Mouse (Mus musculus) left cerebral cortex, postnatal 14 days (tissue): ENCODE measurements at regions not wholly inside any gene's neighbourhood (a gene's known extent, or its start where the extent isn't known, plus 50 kb on each side); places are given as distances from the start of the nearest gene placed in this dataset.
A peak's percentile ranks its signal among the peaks of the same experiment; 100 is the strongest.

ENCODE experiments used
- DNase-seq, 2 experiments: peaks; one replicate each; pipeline ENCODE4 v3.0.0; 2021 to 2022; ENCODE audit warnings: low spot score in 2 of 2, mixed read lengths in 1 of 2
- intact Hi-C: fragments of 180-260 bp; cut with DNase I; formaldehyde crosslinking; loops from one replicate; pipeline ENCODE4 v1.15.1; 2025

DNA sequence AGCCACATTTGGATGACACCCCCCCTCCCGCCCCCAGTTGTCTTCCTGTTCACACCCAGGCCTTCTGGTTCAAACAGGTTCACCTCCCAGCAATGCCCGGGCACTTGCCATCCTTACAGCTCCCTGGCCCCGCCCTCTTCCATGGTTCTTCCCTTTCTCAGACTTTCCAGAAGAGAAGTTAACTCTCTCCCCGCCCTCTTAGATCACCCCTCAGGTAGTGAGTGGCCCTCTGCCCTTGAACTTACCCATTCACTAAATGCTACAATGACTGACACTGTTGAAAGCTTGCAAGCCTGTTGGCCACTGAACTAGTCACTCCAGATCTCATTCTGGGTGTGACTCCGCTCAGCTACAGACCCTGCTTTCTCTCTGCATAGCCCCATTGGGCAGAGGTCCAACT, 99.1 kb downstream of the Btc start:
- DNase-seq, result no peak
- intact Hi-C loops, result loop anchor here (10.0 kb wide), 1 partner anchor 641 kb away; no protein-coding TSS in a partner anchor

DNA sequence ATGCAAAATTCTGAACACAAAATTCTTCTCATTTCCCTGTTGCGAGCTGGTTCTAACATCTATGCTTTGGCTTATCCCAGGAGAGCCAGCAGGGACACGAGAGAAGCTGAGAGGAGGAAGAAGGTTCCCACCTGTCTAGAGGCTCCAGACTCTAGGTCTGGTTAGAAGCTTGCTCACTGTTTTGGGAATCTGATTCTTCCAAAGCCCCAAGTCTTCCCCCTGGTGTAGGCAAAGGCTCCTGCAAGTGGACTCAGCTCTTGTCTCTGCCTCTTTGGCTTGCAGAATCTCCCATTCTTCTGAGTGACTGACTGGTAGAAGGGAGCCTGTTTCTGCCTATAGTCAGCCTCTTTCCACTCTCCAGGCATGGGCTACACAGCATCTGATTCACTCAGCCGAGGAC, 95.8 kb downstream of the Btc start:
- DNase-seq, result peak in 1 of 2 experiments; percentile 6
- intact Hi-C loops, result loop anchor here (5.0 to 10.0 kb wide), 2 partner anchors 330 to 638 kb away; no protein-coding TSS in a partner anchor
